Mouse (Mus musculus): ENCODE measurements at regions not wholly inside any gene's neighbourhood (a gene's known extent, or its start where the extent isn't known, plus 50 kb on each side); places are given as distances from the start of the nearest gene placed in this dataset.

- Histone ChIP-seq H3K9me3 (no peaks in the 10 kb centered on the region), H3K4me3 (no peak overlapping the region), H3K27me3 (no peaks in the 10 kb centered on the region), H3K9ac (no peak overlapping the region), H3K4me2 (replicated peaks) (no peak overlapping the region), H3K4me1 (no peaks in the 10 kb centered on the region), H3K36me3 (no peaks in the 10 kb centered on the region), H3K27ac (no peak overlapping the region)
- no peak for ATAC-seq (ENCODE audit: low FRiP score, low read depth)
Observed at GRCm38 (mm10) chr11:37735992-37736391, 500.2 kb upstream of the Tenm2 start.

GRCm38 (mm10) chr11:37735501-37735900, 499.7 kb upstream of the Tenm2 start:
- H3K4me1 ChIP-seq, result no peaks in the 10 kb centered on the region
- H3K27me3 ChIP-seq, result no peaks in the 10 kb centered on the region
- WGBS, result 94% methylated on average over 2 of the region's 2 CpGs
- H3K4me3 ChIP-seq, result no peak overlapping the region
- no peaks in the 10 kb centered on the region for H3K36me3 ChIP-seq
- H3K9me3 ChIP-seq, result no peaks in the 10 kb centered on the region
- no peak overlapping the region for H3K4me2 ChIP-seq (replicated peaks)
- H3K27ac ChIP-seq, result no peak overlapping the region
- no peak overlapping the region for H3K9ac ChIP-seq
- no peak for ATAC-seq (ENCODE audit: low FRiP score, low read depth)

GRCm38 (mm10) chr11:37696981-37697380, 461.2 kb upstream of the Tenm2 start:
- Histone ChIP-seq H3K27ac (no peak overlapping the region), H3K4me2 (replicated peaks) (no peak overlapping the region), H3K36me3 (no peaks in the 10 kb centered on the region), H3K9me3 (no peaks in the 10 kb centered on the region), H3K9ac (no peak overlapping the region), H3K4me3 (no peak overlapping the region), H3K4me1 (no peaks in the 10 kb centered on the region), H3K27me3 (no peaks in the 10 kb centered on the region)
- no peak for ATAC-seq (ENCODE audit: low FRiP score, low read depth)
- 78% methylated on average over 2 of the region's 2 CpGs for WGBS

DNA sequence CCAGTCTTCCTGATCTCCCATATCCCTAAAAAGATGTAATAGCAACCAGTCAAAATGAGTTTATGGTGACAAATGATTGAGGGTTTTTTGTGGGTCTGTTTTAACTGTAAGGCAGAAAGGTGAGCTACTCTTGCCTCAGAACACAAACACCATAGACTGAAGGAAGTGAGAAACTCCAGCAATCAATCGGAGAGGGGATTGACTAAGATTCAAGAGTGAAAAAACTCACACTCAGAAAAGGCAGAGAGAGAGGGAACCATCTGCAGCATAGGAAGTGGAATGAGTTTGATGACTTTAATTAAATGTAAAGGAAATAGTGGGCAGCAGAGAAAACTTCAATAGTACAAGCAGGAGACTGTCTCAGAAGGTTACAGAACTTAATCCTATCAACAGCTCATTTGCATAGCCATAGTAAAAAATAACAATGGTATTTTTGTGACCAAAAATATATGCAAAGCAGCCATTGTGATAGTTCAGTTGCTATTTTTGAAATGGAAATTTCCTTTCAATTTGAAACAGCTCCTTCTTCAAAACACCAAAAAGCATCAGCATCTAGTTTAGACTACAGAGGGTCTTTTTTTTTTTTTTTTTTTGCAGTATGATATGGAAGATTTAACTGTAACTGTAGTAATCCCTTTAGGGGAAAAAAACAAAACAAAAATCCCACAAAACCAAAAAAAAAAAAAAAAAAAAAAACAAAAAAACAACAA, 442.9 kb upstream of the Tenm2 start:
- ATAC-seq (ENCODE audit: low FRiP score, low read depth), result no peak
- H3K4me3 ChIP-seq, result no peak overlapping the region
- no peaks in the 10 kb centered on the region for H3K9me3 ChIP-seq
- no peak overlapping the region for H3K27ac ChIP-seq
- H3K4me2 ChIP-seq (replicated peaks), result no peak overlapping the region
- no peaks in the 10 kb centered on the region for H3K36me3 ChIP-seq
- no peak overlapping the region for H3K9ac ChIP-seq
- WGBS, result 62% methylated on average over 1 of the region's 1 CpGs
- H3K4me1 ChIP-seq, result no peaks in the 10 kb centered on the region
- no peaks in the 10 kb centered on the region for H3K27me3 ChIP-seq

DNA sequence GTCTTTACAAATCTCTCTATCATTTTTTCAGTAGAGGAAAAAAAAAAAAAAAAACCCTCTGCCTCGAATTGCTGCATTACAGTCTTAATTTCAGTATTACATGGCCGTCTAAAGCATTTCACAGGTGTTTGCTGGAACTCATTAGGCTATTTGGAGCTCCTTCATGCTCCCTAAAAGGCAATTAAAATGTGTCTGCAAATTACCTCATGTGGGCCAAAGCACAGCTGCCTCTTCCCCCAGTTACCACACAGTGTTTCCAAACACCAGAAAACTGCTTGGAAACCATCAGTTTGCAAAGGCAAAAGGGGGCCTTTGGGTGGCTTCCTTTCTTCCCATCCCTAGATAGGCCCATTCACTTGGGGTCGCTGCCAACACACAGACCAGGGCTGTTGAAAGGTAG, 435.6 kb upstream of the Tenm2 start:
- Histone ChIP-seq H3K27me3 (no peaks in the 10 kb centered on the region), H3K4me2 (replicated peaks) (no peak overlapping the region), H3K4me1 (peaks cover 6% of the 10 kb centered on the region; the same call in 1 of the 2 replicates), H3K9me3 (no peaks in the 10 kb centered on the region), H3K27ac (peak overlapping the region; percentile 65; the same call in 1 of the 2 replicates), H3K9ac (no peak overlapping the region), H3K36me3 (no peaks in the 10 kb centered on the region), H3K4me3 (no peak overlapping the region)
- WGBS, result 25% methylated on average over 3 of the region's 3 CpGs
- ATAC-seq (ENCODE audit: low FRiP score, low read depth), result peak; percentile 81; the same call in 1 of the 2 replicates

DNA sequence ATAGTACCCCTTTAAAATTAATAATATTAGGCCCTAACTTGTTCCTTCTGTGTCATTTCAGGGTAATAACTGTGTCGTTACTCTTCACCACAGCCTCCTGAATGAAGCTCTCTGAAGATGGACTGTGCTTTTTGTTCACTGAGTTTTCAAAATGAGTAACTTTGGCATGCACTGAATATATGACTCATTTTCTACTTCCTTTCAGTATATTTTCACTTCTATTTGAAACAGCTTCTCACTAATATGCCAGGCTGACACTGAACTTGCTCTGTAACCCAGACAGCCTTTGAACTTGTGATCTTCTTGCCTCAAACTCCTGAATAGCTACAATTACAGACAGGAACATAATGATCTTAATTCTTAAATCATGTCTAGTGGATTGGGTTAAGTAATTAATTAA, 431.2 kb upstream of the Tenm2 start:
- H3K4me3 ChIP-seq, result no peak overlapping the region
- no peak for ATAC-seq (ENCODE audit: low FRiP score, low read depth)
- no peaks in the 10 kb centered on the region for H3K9me3 ChIP-seq
- H3K36me3 ChIP-seq, result no peaks in the 10 kb centered on the region
- H3K9ac ChIP-seq, result no peak overlapping the region
- H3K27ac ChIP-seq, result no peak overlapping the region
- no peaks in the 10 kb centered on the region for H3K27me3 ChIP-seq
- 71% methylated on average over 1 of the region's 1 CpGs for WGBS
- H3K4me1 ChIP-seq, result peaks cover 6% of the 10 kb centered on the region; the same call in 1 of the 2 replicates
- no peak overlapping the region for H3K4me2 ChIP-seq (replicated peaks)

DNA sequence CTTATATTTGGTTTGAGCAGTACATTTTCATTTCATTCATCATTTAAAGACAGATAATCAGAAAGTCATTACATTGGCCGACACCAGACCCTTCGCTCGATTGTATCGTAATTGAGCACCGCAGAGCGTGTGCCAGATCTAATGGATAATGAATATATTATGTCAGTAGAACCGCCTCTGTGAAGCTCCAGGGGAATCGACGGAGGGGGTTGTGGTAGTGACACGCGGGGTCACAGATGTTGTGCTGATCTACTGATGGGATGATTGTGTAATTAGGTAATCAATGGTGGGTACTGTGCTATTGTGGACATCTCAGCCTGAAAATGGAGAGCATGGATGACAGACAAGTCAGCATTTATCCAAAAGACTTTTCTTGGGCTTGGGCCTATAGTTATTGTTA, 414.3 kb upstream of the Tenm2 start:
- no peak overlapping the region for H3K4me3 ChIP-seq
- ATAC-seq (ENCODE audit: low FRiP score, low read depth), result no peak
- no peaks in the 10 kb centered on the region for H3K9me3 ChIP-seq
- H3K9ac ChIP-seq, result no peak overlapping the region
- H3K27ac ChIP-seq, result no peak overlapping the region
- no peaks in the 10 kb centered on the region for H3K4me1 ChIP-seq
- H3K4me2 ChIP-seq (replicated peaks), result no peak overlapping the region
- no peaks in the 10 kb centered on the region for H3K36me3 ChIP-seq
- H3K27me3 ChIP-seq, result no peaks in the 10 kb centered on the region
- WGBS, result 91% methylated on average over 11 of the region's 11 CpGs

DNA sequence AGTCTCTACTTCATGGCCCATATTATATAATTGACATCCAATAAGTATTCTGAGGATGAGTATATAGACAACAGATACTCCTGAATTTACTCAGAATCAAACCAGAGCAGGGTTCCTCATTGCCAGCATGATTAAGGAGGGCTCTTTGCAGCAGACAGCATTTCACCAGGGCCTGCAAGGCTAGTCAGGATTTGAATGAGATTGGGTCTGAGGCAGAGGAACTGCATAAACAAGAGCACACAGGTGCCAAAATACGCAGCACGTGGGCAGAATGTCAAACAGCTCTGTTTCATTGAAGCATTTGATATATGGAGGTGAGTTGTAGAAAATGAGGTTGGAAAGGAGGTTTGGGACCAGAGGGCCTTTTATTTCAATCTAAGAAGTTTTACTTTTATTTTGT, 387.5 kb upstream of the Tenm2 start:
- H3K4me3 ChIP-seq, result no peak overlapping the region
- no peaks in the 10 kb centered on the region for H3K27me3 ChIP-seq
- ATAC-seq (ENCODE audit: low FRiP score, low read depth), result no peak
- H3K4me1 ChIP-seq, result no peaks in the 10 kb centered on the region
- no peaks in the 10 kb centered on the region for H3K9me3 ChIP-seq
- 75% methylated on average over 2 of the region's 2 CpGs for WGBS
- no peak overlapping the region for H3K9ac ChIP-seq
- H3K27ac ChIP-seq, result no peak overlapping the region
- no peaks in the 10 kb centered on the region for H3K36me3 ChIP-seq
- H3K4me2 ChIP-seq (replicated peaks), result no peak overlapping the region

DNA sequence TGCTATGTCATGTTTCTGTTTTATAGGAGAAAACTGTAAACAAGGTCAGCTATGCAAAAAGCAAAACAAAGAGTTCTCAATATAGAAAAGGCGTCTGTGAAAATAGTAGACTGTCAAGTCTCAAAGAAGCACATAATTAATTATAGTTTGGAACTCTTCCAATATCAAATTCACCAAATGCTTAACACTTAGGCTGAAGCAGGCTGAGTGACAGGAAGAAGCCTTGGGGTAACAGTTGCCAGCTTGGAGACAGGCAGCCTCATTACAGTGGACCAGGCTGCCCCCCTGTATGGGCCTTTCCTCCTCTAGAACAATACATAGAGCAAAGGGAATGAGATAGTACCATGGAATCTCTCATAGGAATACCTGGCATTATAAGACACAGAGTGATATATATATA, 364.8 kb upstream of the Tenm2 start:
- H3K4me3 ChIP-seq, result no peak overlapping the region
- no peak overlapping the region for H3K4me2 ChIP-seq (replicated peaks)
- WGBS, result 64% methylated on average over 1 of the region's 1 CpGs
- no peaks in the 10 kb centered on the region for H3K27me3 ChIP-seq
- no peaks in the 10 kb centered on the region for H3K36me3 ChIP-seq
- H3K4me1 ChIP-seq, result no peaks in the 10 kb centered on the region
- no peak overlapping the region for H3K27ac ChIP-seq
- no peaks in the 10 kb centered on the region for H3K9me3 ChIP-seq
- no peak for ATAC-seq (ENCODE audit: low FRiP score, low read depth)
- no peak overlapping the region for H3K9ac ChIP-seq

DNA sequence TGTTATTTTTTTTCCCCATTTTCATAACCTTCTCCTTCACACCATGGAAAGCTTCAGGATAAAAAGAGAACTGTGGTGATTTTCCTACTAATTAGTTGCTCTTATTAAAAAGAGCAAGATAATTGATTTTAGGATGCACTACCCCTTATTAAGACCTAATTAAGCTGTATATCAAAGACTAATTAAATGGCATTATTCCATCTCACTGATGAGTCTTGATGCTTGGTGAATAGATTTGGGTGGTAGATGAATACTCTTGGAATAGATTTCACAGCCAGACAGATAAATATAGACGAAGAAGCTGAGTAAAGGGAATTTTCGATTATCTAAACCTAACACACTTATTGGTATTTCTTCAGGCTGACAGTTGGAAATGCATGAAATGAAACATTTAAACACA, 346.5 kb upstream of the Tenm2 start:
- H3K36me3 ChIP-seq, result no peaks in the 10 kb centered on the region
- no peaks in the 10 kb centered on the region for H3K9me3 ChIP-seq
- H3K4me3 ChIP-seq, result no peak overlapping the region
- no peak overlapping the region for H3K27ac ChIP-seq
- H3K9ac ChIP-seq, result no peak overlapping the region
- H3K4me2 ChIP-seq (replicated peaks), result no peak overlapping the region
- H3K27me3 ChIP-seq, result no peaks in the 10 kb centered on the region
- ATAC-seq (ENCODE audit: low FRiP score, low read depth), result no peak
- 91% methylated on average over 2 of the region's 2 CpGs for WGBS
- H3K4me1 ChIP-seq, result no peaks in the 10 kb centered on the region

- Histone ChIP-seq H3K36me3 (no peaks in the 10 kb centered on the region), H3K4me3 (no peak overlapping the region)
Observed at GRCm38 (mm10) chr11:37533624-37534023, 297.9 kb upstream of the Tenm2 start.

GRCm38 (mm10) chr11:37532476-37532875, 296.7 kb upstream of the Tenm2 start:
- Histone ChIP-seq H3K9ac (no peak overlapping the region), H3K4me1 (peaks cover 10% of the 10 kb centered on the region), H3K36me3 (no peaks in the 10 kb centered on the region), H3K27me3 (no peaks in the 10 kb centered on the region), H3K4me2 (replicated peaks) (no peak overlapping the region), H3K27ac (no peak overlapping the region), H3K4me3 (no peak overlapping the region), H3K9me3 (no peaks in the 10 kb centered on the region)
- WGBS, result 23% methylated on average over 2 of the region's 2 CpGs
- ATAC-seq (ENCODE audit: low FRiP score, low read depth), result peak; percentile 48; the same call in 1 of the 2 replicates

More at GRCm38 (mm10) chr11:37533624-37534023, 297.9 kb upstream of the Tenm2 start:
- H3K9ac ChIP-seq, result no peak overlapping the region
- no peaks in the 10 kb centered on the region for H3K9me3 ChIP-seq
- H3K27ac ChIP-seq, result no peak overlapping the region
- WGBS, result 63% methylated on average over 2 of the region's 2 CpGs
- no peak for ATAC-seq (ENCODE audit: low FRiP score, low read depth)
- no peak overlapping the region for H3K4me2 ChIP-seq (replicated peaks)
- no peaks in the 10 kb centered on the region for H3K27me3 ChIP-seq
- peaks cover 10% of the 10 kb centered on the region for H3K4me1 ChIP-seq

DNA sequence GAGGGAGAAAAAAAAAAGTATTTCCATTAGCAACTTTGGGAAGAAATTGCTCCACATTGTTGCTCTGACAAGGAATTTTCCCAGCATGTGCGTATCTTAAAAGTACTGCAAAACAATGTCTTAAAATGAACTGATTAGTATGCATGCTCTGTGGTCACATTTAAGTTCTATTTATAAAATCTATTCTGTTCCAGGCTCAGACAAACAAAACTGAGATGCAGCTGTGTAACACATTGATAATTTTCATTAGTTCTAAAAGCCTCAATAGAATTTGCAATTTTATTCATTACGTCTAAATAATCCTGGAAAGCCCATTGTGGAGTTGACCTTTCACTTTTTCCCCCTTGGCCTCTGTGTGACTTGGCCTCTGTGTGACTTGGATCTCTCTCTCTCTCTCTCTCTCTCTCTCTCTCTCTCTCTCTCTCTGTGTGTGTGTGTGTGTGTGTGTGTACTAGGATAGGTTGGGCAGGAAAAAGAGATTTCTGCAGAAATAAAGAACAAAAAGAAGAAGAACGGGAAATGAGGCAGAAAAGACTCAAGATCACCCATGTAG, 262.8 kb upstream of the Tenm2 start:
- WGBS, result 77% methylated on average over 3 of the region's 3 CpGs
- Histone ChIP-seq H3K9ac (no peak overlapping the region), H3K27ac (no peak overlapping the region), H3K9me3 (no peaks in the 10 kb centered on the region), H3K4me3 (no peak overlapping the region), H3K36me3 (no peaks in the 10 kb centered on the region), H3K4me2 (replicated peaks) (no peak overlapping the region), H3K27me3 (no peaks in the 10 kb centered on the region), H3K4me1 (no peaks in the 10 kb centered on the region)
- no peak for ATAC-seq (ENCODE audit: low FRiP score, low read depth)
